Mouse (Mus musculus): ENCODE results near the gene Atp6ap1. TPM values are rescaled to one million over a fixed set of nuclear protein-coding genes. Genes with fewer than 3 reads are reported as not detected.

The Atp6ap1 gene
- total RNA-seq (2012; rRNA removed) (31.7 and 41.6 TPM in 2 replicates), polyA plus RNA-seq (2012; ENCODE audit: insufficient read depth in 1 of 2, insufficient read length in 2 of 2, low read depth in 1 of 2, low replicate concordance in 2 of 2, missing spikeins in 1 of 2) (100 to 1,000 TPM in 1 of 2 experiments, 10 to 100 TPM in 1; 75.5 to 355 TPM)

- Histone ChIP-seq H3K4me3 (ENCODE audit: control insufficient read depth in 1 of 2, insufficient read depth in 1 of 2, low read depth in 2 of 2, low read length in 2 of 2) (peak within 1 kb of the TSS; percentile 97 to 99), H3K27me3 (ENCODE audit: control insufficient read depth in 1 of 2, insufficient read depth in 2 of 2, low read length in 2 of 2) (no peaks in the 10 kb centered on the region), H3K27ac (ENCODE audit: control insufficient read depth, low read depth, low read length) (peak within 1 kb of the TSS; percentile 70), H3K79me2 (ENCODE audit: control insufficient read depth, insufficient read depth, low read length, poor library complexity) (peaks cover 10% of the 10 kb centered on the region), H3K9me3 (replicated peaks; ENCODE audit: insufficient read depth, low read length) (no peaks in the 10 kb centered on the region), H3K4me1 (ENCODE audit: control insufficient read depth in 1 of 2, insufficient read depth in 2 of 2, low read length in 2 of 2) (peaks cover 3 to 8% of the 10 kb centered on the region in 2 experiments; a peak in 3 of 4 replicates), H3K36me3 (ENCODE audit: control insufficient read depth in 1 of 2, insufficient read depth in 2 of 2, low read length in 2 of 2) (peaks cover 0 to 18% of the 10 kb centered on the region in 2 experiments; a peak in 3 of 4 replicates), H3K9ac (ENCODE audit: control insufficient read depth, low read depth, low read length, poor library complexity, severe bottlenecking) (peak within 1 kb of the TSS; percentile 96)
- TF ChIP-seq ZC3H11A (IDR thresholded peaks at IDR 0.05; ENCODE audit: low read depth, low read length) (no peak), NELFE (IDR thresholded peaks at IDR 0.05; ENCODE audit: low read depth, low read length) (peak; percentile 68), POLR2AphosphoS5 (IDR thresholded peaks at IDR 0.05; ENCODE audit: borderline replicate concordance, low read depth, low read length) (peak; percentile 57; the same call in 1 of the 2 replicates), ZMIZ1 (IDR thresholded peaks at IDR 0.05; ENCODE audit: low read depth, low read length) (peak; percentile 56), POLR2AphosphoS2 (IDR thresholded peaks at IDR 0.05; ENCODE audit: low read length) (peak; percentile 82), HCFC1 (IDR thresholded peaks at IDR 0.05; ENCODE audit: low read depth, low read length) (peak; percentile 70), USF1 (IDR thresholded peaks at IDR 0.05; ENCODE audit: low read depth, low read length) (peak; percentile 82), GABPA (IDR thresholded peaks at IDR 0.05; ENCODE audit: low read depth, low read length) (no peak), JUND (IDR thresholded peaks at IDR 0.05; ENCODE audit: low read depth, low read length) (no peak), ETS1 (IDR thresholded peaks at IDR 0.05; ENCODE audit: low read depth, low read length) (0 out of 2 replicates have a peak, but pooled peaks have one; percentile 21), RCOR1 (IDR thresholded peaks at IDR 0.05; ENCODE audit: low read depth, low read length) (no peak), NRF1 (IDR thresholded peaks at IDR 0.05; ENCODE audit: insufficient read depth, low read depth, low read length, poor library complexity, severe bottlenecking) (peak; percentile 69), MAZ (IDR thresholded peaks at IDR 0.05; ENCODE audit: low read depth, low read length) (no peak), MXI1 (IDR thresholded peaks at IDR 0.05; ENCODE audit: low read depth, low read length) (peak; percentile 33; the same call in 1 of the 2 replicates), SIN3A (IDR thresholded peaks at IDR 0.05; ENCODE audit: low read length) (no peak; the same call in none of the 2 replicates), E2F4 (IDR thresholded peaks at IDR 0.05; ENCODE audit: borderline replicate concordance, low read depth, low read length) (no peak), POLR2A (IDR thresholded peaks at IDR 0.05; ENCODE audit: control insufficient read depth in 1 of 2, insufficient read depth in 1 of 2, low read depth in 1 of 2, low read length in 2 of 2, poor library complexity in 1 of 2) (peak; percentile 75 to 87), CHD1 (IDR thresholded peaks at IDR 0.05; ENCODE audit: low read depth, low read length) (no peak), MAFK (IDR thresholded peaks at IDR 0.05; ENCODE audit: borderline replicate concordance, low read depth, low read length) (no peak), EP300 (IDR thresholded peaks at IDR 0.05; ENCODE audit: low read depth in 1 of 2, low read length in 2 of 2) (no peak), SMC3 (IDR thresholded peaks at IDR 0.05; ENCODE audit: low read depth, low read length) (no peak), TBP (IDR thresholded peaks at IDR 0.05; ENCODE audit: low read depth, low read length) (peak; percentile 65; the same call in 1 of the 2 replicates), USF2 (IDR thresholded peaks at IDR 0.05; ENCODE audit: borderline replicate concordance in 1 of 2, insufficient read depth in 1 of 2, low read depth in 1 of 2, low read length in 2 of 2) (no peak), CHD2 (IDR thresholded peaks at IDR 0.05; ENCODE audit: low read length) (peak; percentile 39), TCF12 (IDR thresholded peaks at IDR 0.05; ENCODE audit: low read depth, low read length) (0 out of 2 replicates have a peak, but pooled peaks have one; percentile 24), MYC (IDR thresholded peaks at IDR 0.05; ENCODE audit: low read depth, low read length) (no peak)
- peak; percentile 95 for DNase-seq (ENCODE audit: low read depth, low spot score)
Observed at GRCm38 (mm10) chrX:74296538-74297448, at the start of gene Atp6ap1. Gene Atp6ap1 (plus strand): TSS chrX:74297097.

All from MEL (cell line).